Mouse (Mus musculus): ENCODE results near the gene Gm9821. TPM values are rescaled to one million over a fixed set of nuclear protein-coding genes. Genes with fewer than 3 reads are reported as not detected.

Gene Gm9821
- total and polyA plus RNA-seq, 3 experiments = 1.2 to 22.7 TPM; not detected in 1

DNA sequence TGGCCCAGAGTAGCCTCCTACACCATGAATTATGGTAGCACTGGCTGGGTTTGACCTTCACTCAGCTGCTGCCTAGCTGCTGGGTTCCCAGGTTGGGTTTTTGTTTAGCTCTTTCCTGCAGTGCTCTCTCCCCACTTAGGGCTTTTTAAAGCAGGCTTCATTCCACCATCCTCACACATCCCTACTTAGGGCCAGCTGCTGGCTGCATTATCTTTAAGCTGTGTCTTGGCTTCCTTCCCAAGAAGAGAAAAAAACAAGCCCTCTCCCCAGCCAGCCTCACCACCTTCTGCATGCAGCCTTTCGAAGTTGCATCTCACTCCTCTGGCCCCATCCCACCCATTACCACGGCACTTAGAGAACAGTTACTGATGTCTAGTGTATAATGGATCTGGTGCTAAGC lies 33.0 kb downstream of the Gm9821 start:
- no peaks in the 10 kb centered on the region for H3K79me2 ChIP-seq (ENCODE audit: control insufficient read depth, insufficient read depth, low read length, poor library complexity)
- DNase-seq (ENCODE audit: low read depth, low spot score) = peak; percentile 22
- H3K9ac ChIP-seq (ENCODE audit: control insufficient read depth, low read depth, low read length, poor library complexity, severe bottlenecking) = no peak overlapping the region
- peaks cover 7% of the 10 kb centered on the region in 2 experiments for H3K4me1 ChIP-seq (ENCODE audit: control insufficient read depth in 1 of 2, insufficient read depth in 2 of 2, low read length in 2 of 2)
- no peak overlapping the region for H3K27ac ChIP-seq (ENCODE audit: control insufficient read depth, low read depth, low read length)
- TF ChIP-seq NRF1 (IDR thresholded peaks at IDR 0.05; ENCODE audit: insufficient read depth, low read depth, low read length, poor library complexity, severe bottlenecking) = no peak
- peak; percentile 64 for TF ChIP-seq ZNF384 (IDR thresholded peaks at IDR 0.05; ENCODE audit: low read depth, low read length)
- H3K36me3 ChIP-seq (ENCODE audit: control insufficient read depth in 1 of 2, insufficient read depth in 2 of 2, low read length in 2 of 2) = no peaks in the 10 kb centered on the region; a peak in 1 of 4 replicates
- no peaks in the 10 kb centered on the region for H3K27me3 ChIP-seq (ENCODE audit: control insufficient read depth in 1 of 2, insufficient read depth in 2 of 2, low read length in 2 of 2)
- H3K9me3 ChIP-seq (replicated peaks; ENCODE audit: insufficient read depth, low read length) = no peaks in the 10 kb centered on the region
- no peak overlapping the region for H3K4me3 ChIP-seq (ENCODE audit: control insufficient read depth in 1 of 2, insufficient read depth in 1 of 2, low read depth in 2 of 2, low read length in 2 of 2)

- TF ChIP-seq MAX (IDR thresholded peaks at IDR 0.05; ENCODE audit: low read length) = no peak
- TF ChIP-seq ZKSCAN1 (IDR thresholded peaks at IDR 0.05; ENCODE audit: low read depth, low read length) = no peak
- TF ChIP-seq SMC3 (IDR thresholded peaks at IDR 0.05; ENCODE audit: low read depth, low read length) = no peak
- no peak for TF ChIP-seq NRF1 (IDR thresholded peaks at IDR 0.05; ENCODE audit: insufficient read depth, low read depth, low read length, poor library complexity, severe bottlenecking)
- TF ChIP-seq EP300 (IDR thresholded peaks at IDR 0.05; ENCODE audit: low read depth in 1 of 2, low read length in 2 of 2) = no peak
- TF ChIP-seq POLR2A (IDR thresholded peaks at IDR 0.05; ENCODE audit: control insufficient read depth in 1 of 2, insufficient read depth in 1 of 2, low read depth in 1 of 2, low read length in 2 of 2, poor library complexity in 1 of 2) = no peak
- TF ChIP-seq GABPA (IDR thresholded peaks at IDR 0.05; ENCODE audit: low read depth, low read length) = no peak
- TF ChIP-seq CHD1 (IDR thresholded peaks at IDR 0.05; ENCODE audit: low read depth, low read length) = no peak
- no peak for TF ChIP-seq KAT2A (conservative IDR thresholded peaks at IDR 0.05; ENCODE audit: low read depth, low read length)
- no peak for TF ChIP-seq BHLHE40 (IDR thresholded peaks at IDR 0.05; ENCODE audit: borderline replicate concordance, low read depth, low read length)
- TF ChIP-seq JUND (IDR thresholded peaks at IDR 0.05; ENCODE audit: low read depth, low read length) = no peak
- no peak for TF ChIP-seq SIN3A (IDR thresholded peaks at IDR 0.05; ENCODE audit: low read length)
- TF ChIP-seq MXI1 (IDR thresholded peaks at IDR 0.05; ENCODE audit: low read depth, low read length) = no peak
- Histone ChIP-seq H3K9ac (ENCODE audit: control insufficient read depth, low read depth, low read length, poor library complexity, severe bottlenecking) (no peak overlapping the region), H3K4me1 (ENCODE audit: control insufficient read depth in 1 of 2, insufficient read depth in 2 of 2, low read length in 2 of 2) (peaks cover 12 to 16% of the 10 kb centered on the region in 2 experiments), H3K9me3 (replicated peaks; ENCODE audit: insufficient read depth, low read length) (no peaks in the 10 kb centered on the region), H3K27ac (ENCODE audit: control insufficient read depth, low read depth, low read length) (no peak overlapping the region), H3K4me3 (ENCODE audit: control insufficient read depth in 1 of 2, insufficient read depth in 1 of 2, low read depth in 2 of 2, low read length in 2 of 2) (no peak overlapping the region), H3K36me3 (ENCODE audit: control insufficient read depth in 1 of 2, insufficient read depth in 2 of 2, low read length in 2 of 2) (peaks cover 0 to 3% of the 10 kb centered on the region in 2 experiments; a peak in 2 of 4 replicates), H3K27me3 (ENCODE audit: control insufficient read depth in 1 of 2, insufficient read depth in 2 of 2, low read length in 2 of 2) (no peaks in the 10 kb centered on the region), H3K79me2 (ENCODE audit: control insufficient read depth, insufficient read depth, low read length, poor library complexity) (no peaks in the 10 kb centered on the region; the same call in 1 of the 2 replicates)
- DNase-seq (ENCODE audit: low read depth, low spot score) = no peak
Observed at GRCm38 (mm10) chr2:91980245-91980644, 34.7 kb downstream of the Gm9821 start.

- no peak overlapping the region for H3K9ac ChIP-seq (ENCODE audit: control insufficient read depth, low read depth, low read length, poor library complexity, severe bottlenecking)
- H3K4me1 ChIP-seq (ENCODE audit: control insufficient read depth in 1 of 2, insufficient read depth in 2 of 2, low read length in 2 of 2) = peaks cover 12 to 19% of the 10 kb centered on the region in 2 experiments
- TF ChIP-seq HCFC1 (IDR thresholded peaks at IDR 0.05; ENCODE audit: low read depth, low read length) = no peak
- no peak for TF ChIP-seq POLR2AphosphoS2 (IDR thresholded peaks at IDR 0.05; ENCODE audit: low read length)
- TF ChIP-seq TAL1 (IDR thresholded peaks at IDR 0.05; ENCODE audit: low read length) = no peak
- TF ChIP-seq ZKSCAN1 (IDR thresholded peaks at IDR 0.05; ENCODE audit: low read depth, low read length) = no peak
- TF ChIP-seq JUND (IDR thresholded peaks at IDR 0.05; ENCODE audit: low read depth, low read length) = no peak
- TF ChIP-seq BHLHE40 (IDR thresholded peaks at IDR 0.05; ENCODE audit: borderline replicate concordance, low read depth, low read length) = no peak
- TF ChIP-seq MEF2A (IDR thresholded peaks at IDR 0.05; ENCODE audit: extremely low read depth, insufficient replicate concordance, low read depth, low read length, poor library complexity, severe bottlenecking) = no peak
- no peak for TF ChIP-seq EP300 (IDR thresholded peaks at IDR 0.05; ENCODE audit: low read depth in 1 of 2, low read length in 2 of 2)
- TF ChIP-seq GATA1 (IDR thresholded peaks at IDR 0.05; ENCODE audit: low read depth, low read length) = no peak
- TF ChIP-seq TBP (IDR thresholded peaks at IDR 0.05; ENCODE audit: low read depth, low read length) = no peak
- no peak for TF ChIP-seq CHD1 (IDR thresholded peaks at IDR 0.05; ENCODE audit: low read depth, low read length)
- TF ChIP-seq RAD21 (IDR thresholded peaks at IDR 0.05; ENCODE audit: low read depth, low read length) = no peak
- TF ChIP-seq USF1 (IDR thresholded peaks at IDR 0.05; ENCODE audit: low read depth, low read length) = no peak
- no peak overlapping the region for H3K27ac ChIP-seq (ENCODE audit: control insufficient read depth, low read depth, low read length)
- no peaks in the 10 kb centered on the region; the same call in 1 of the 2 replicates for H3K79me2 ChIP-seq (ENCODE audit: control insufficient read depth, insufficient read depth, low read length, poor library complexity)
- peaks cover 0 to 3% of the 10 kb centered on the region in 2 experiments; a peak in 2 of 4 replicates for H3K36me3 ChIP-seq (ENCODE audit: control insufficient read depth in 1 of 2, insufficient read depth in 2 of 2, low read length in 2 of 2)
- no peak overlapping the region for H3K4me3 ChIP-seq (ENCODE audit: control insufficient read depth in 1 of 2, insufficient read depth in 1 of 2, low read depth in 2 of 2, low read length in 2 of 2)
- H3K9me3 ChIP-seq (replicated peaks; ENCODE audit: insufficient read depth, low read length) = no peaks in the 10 kb centered on the region
- DNase-seq (ENCODE audit: low read depth, low spot score) = no peak
- no peaks in the 10 kb centered on the region for H3K27me3 ChIP-seq (ENCODE audit: control insufficient read depth in 1 of 2, insufficient read depth in 2 of 2, low read length in 2 of 2)
Observed at GRCm38 (mm10) chr2:91980830-91981229, 35.3 kb downstream of the Gm9821 start.

Data from MEL (cell line).